Mouse (Mus musculus): ENCODE measurements around the gene Car10. TPM values are rescaled to one million over a fixed set of nuclear protein-coding genes. Genes with fewer than 3 reads are reported as not detected.

Car10 gene
- polyA plus RNA-seq, 1 experiment from 2014 or later, result 0.20 TPM

DNA sequence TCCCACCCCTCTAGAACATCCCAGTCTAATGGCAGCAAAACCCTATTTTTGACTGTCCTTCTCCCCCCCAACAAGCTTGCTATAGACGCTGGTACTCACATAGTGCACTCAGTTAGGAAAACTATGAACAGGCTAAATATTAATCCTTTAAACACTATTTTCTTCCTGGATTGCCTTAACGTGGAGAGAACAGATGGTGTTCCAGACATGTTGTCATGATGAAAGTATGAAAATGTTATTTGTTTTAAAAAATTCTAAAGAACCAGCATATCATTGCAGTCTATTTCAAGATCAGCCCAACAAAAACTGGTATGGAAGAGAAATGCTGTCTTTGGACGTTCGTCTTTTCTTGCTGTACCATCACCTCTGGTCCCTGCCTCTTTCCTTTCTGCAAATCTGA lies 368.4 kb downstream of the Car10 start:
- Histone ChIP-seq H3K9me3 (ENCODE audit: control insufficient read depth) (no peaks in the 10 kb centered on the region), H3K4me3 (ENCODE audit: low read depth, low read length) (no peak overlapping the region), H3K9ac (ENCODE audit: low read depth, low read length) (no peak overlapping the region), H3K27me3 (replicated peaks; ENCODE audit: control insufficient read depth, insufficient read depth, low read length) (no peaks in the 10 kb centered on the region), H3K27ac (ENCODE audit: low read depth, low read length) (no peak overlapping the region), H3K4me1 (replicated peaks; ENCODE audit: control insufficient read depth, insufficient read depth, low read length) (no peaks in the 10 kb centered on the region), H3K4me2 (replicated peaks; ENCODE audit: low read depth) (no peak overlapping the region), H3K36me3 (ENCODE audit: control insufficient read depth, insufficient read depth) (no peaks in the 10 kb centered on the region)
- TF ChIP-seq CTCF (IDR thresholded peaks at IDR 0.05; ENCODE audit: low read depth), result no peak
- no peak for ATAC-seq
- 66% methylated on average over 4 of the region's 4 CpGs for WGBS

DNA sequence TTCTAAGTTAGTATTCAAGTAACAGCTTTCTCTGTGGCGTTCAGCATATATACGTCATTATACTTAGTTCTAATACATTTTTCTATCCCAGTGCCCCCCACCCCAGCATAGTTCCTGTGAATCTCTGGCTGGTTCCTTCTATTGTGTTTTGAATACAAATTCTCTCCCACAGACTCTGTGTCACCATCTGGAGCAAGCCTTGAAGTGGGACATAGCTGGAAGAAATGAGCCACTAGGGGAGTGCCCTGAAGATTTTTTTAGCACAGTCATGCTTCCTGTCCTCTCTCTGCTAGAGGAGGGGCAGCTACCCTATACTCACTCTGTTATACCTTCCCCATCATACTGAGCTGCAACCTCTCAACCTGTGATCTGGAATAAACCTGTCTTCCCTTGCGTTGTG lies 369.9 kb downstream of the Car10 start:
- no peaks in the 10 kb centered on the region for H3K4me1 ChIP-seq (replicated peaks; ENCODE audit: control insufficient read depth, insufficient read depth, low read length)
- no peak for TF ChIP-seq CTCF (IDR thresholded peaks at IDR 0.05; ENCODE audit: low read depth)
- no peak overlapping the region for H3K27ac ChIP-seq (ENCODE audit: low read depth, low read length)
- H3K9ac ChIP-seq (ENCODE audit: low read depth, low read length), result no peak overlapping the region
- H3K4me3 ChIP-seq (ENCODE audit: low read depth, low read length), result no peak overlapping the region
- no peaks in the 10 kb centered on the region for H3K36me3 ChIP-seq (ENCODE audit: control insufficient read depth, insufficient read depth)
- H3K27me3 ChIP-seq (replicated peaks; ENCODE audit: control insufficient read depth, insufficient read depth, low read length), result no peaks in the 10 kb centered on the region
- no peak for ATAC-seq
- 82% methylated on average over 3 of the region's 3 CpGs for WGBS
- H3K9me3 ChIP-seq (ENCODE audit: control insufficient read depth), result no peaks in the 10 kb centered on the region
- no peak overlapping the region for H3K4me2 ChIP-seq (replicated peaks; ENCODE audit: low read depth)

DNA sequence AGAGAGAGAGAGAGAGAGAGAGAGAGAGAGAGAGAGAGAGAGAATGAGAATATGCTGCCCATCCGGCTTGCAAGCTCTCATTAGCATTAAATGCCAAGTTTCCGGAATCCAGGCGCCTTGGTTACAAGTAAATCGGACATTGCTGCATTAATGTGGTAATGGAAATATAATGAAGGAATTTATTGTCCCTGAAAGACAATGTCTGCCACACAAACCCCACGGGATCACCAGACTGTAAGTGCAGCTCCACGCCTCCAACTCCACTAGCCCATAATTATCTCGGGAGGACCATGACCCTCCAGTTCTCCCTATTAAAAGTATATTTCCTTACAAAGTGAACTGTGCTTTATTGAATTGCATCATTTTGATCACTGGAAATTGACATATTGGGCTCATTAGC lies 372.9 kb downstream of the Car10 start:
- Histone ChIP-seq H3K9me3 (ENCODE audit: control insufficient read depth) (no peaks in the 10 kb centered on the region), H3K4me3 (ENCODE audit: low read depth, low read length) (no peak overlapping the region), H3K36me3 (ENCODE audit: control insufficient read depth, insufficient read depth) (no peaks in the 10 kb centered on the region), H3K4me1 (replicated peaks; ENCODE audit: control insufficient read depth, insufficient read depth, low read length) (no peaks in the 10 kb centered on the region), H3K9ac (ENCODE audit: low read depth, low read length) (no peak overlapping the region), H3K27ac (ENCODE audit: low read depth, low read length) (no peak overlapping the region), H3K27me3 (replicated peaks; ENCODE audit: control insufficient read depth, insufficient read depth, low read length) (no peaks in the 10 kb centered on the region), H3K4me2 (replicated peaks; ENCODE audit: low read depth) (no peak overlapping the region)
- no peak for TF ChIP-seq CTCF (IDR thresholded peaks at IDR 0.05; ENCODE audit: low read depth)
- 73% methylated on average over 7 of the region's 7 CpGs for WGBS
- ATAC-seq, result no peak

DNA sequence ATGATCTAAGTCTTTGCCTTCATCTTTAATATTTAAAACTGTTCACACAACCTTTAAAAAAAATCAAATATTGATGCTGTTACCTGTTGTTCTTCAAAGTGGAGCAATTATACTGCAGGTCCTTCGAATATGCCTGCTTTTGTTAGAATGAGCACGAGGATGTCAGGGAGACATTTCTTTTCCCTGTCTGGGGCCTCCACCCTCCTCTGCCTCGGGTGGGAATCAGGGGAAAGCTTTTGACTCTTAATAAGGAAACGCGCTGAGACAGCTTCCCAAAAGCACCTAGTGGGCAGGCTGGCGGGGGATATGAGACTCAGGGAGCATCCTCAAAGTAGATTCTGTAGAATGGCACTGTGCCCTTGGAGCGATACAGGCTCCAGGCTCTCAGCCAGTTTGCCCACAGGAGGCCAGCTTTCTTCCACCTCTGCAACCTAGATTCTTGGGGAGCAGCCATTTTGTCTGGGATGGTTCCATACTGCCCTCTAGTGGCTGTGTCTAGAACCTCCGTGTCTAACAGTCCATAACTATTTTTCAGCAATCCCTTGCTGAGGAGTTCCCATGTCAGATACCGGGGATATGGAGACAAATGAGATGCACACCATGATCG lies 373.8 kb downstream of the Car10 start:
- Histone ChIP-seq H3K27me3 (replicated peaks; ENCODE audit: control insufficient read depth, insufficient read depth, low read length) (no peaks in the 10 kb centered on the region), H3K36me3 (ENCODE audit: control insufficient read depth, insufficient read depth) (no peaks in the 10 kb centered on the region), H3K9ac (ENCODE audit: low read depth, low read length) (no peak overlapping the region), H3K27ac (ENCODE audit: low read depth, low read length) (no peak overlapping the region), H3K4me1 (replicated peaks; ENCODE audit: control insufficient read depth, insufficient read depth, low read length) (no peaks in the 10 kb centered on the region), H3K4me2 (replicated peaks; ENCODE audit: low read depth) (no peak overlapping the region), H3K9me3 (ENCODE audit: control insufficient read depth) (no peaks in the 10 kb centered on the region), H3K4me3 (ENCODE audit: low read depth, low read length) (no peak overlapping the region)
- no peak for ATAC-seq
- TF ChIP-seq CTCF (IDR thresholded peaks at IDR 0.05; ENCODE audit: low read depth), result peak; percentile 91
- 45% methylated on average over 10 of the region's 10 CpGs for WGBS

DNA sequence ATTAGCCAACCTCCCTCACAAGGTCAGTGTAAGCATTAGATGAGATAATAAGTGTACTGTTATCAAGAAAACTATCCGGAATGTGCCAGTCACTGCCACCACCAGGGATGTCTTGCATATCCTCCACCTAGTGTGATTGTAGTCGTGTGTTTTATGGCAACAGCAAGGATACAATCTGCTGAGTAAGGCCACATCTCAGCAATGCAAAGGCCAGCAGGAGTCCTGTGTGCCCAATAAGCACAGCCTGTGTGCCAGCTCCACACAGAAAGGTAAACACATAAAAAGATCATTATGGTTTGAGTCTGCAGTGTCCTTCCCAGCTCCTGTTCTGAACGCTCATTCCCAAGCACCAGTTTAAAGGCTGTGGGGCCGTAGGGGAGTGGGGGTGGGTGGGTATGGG lies 386.8 kb downstream of the Car10 start:
- H3K9me3 ChIP-seq (ENCODE audit: control insufficient read depth), result no peaks in the 10 kb centered on the region
- no peak overlapping the region for H3K4me3 ChIP-seq (ENCODE audit: low read depth, low read length)
- H3K27me3 ChIP-seq (replicated peaks; ENCODE audit: control insufficient read depth, insufficient read depth, low read length), result no peaks in the 10 kb centered on the region
- H3K36me3 ChIP-seq (ENCODE audit: control insufficient read depth, insufficient read depth), result no peaks in the 10 kb centered on the region
- no peak overlapping the region for H3K27ac ChIP-seq (ENCODE audit: low read depth, low read length)
- H3K9ac ChIP-seq (ENCODE audit: low read depth, low read length), result no peak overlapping the region
- WGBS, result 53% methylated on average over 4 of the region's 4 CpGs
- H3K4me1 ChIP-seq (replicated peaks; ENCODE audit: control insufficient read depth, insufficient read depth, low read length), result no peaks in the 10 kb centered on the region
- no peak for TF ChIP-seq CTCF (IDR thresholded peaks at IDR 0.05; ENCODE audit: low read depth)
- no peak overlapping the region for H3K4me2 ChIP-seq (replicated peaks; ENCODE audit: low read depth)
- ATAC-seq, result no peak

DNA sequence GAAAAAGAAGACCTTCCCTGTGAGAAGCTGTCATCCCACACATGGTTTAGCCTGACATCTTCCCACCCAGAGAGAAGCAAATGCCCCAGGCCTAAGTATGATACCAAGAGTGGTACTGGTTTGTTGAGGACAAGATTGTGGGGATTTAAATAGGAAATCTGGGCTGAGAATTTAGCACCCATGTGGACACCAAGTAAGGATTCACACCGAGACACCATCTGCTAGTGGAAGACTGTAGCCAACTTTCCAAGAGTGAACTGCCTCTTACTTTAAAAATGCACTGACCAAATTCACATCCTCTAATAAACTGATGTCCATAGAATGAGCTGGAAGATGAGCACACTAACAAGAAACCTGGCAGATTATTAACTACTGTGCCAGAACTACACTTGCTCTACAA lies 389.2 kb downstream of the Car10 start:
- Histone ChIP-seq H3K36me3 (ENCODE audit: control insufficient read depth, insufficient read depth) (no peaks in the 10 kb centered on the region), H3K9ac (ENCODE audit: low read depth, low read length) (no peak overlapping the region), H3K27ac (ENCODE audit: low read depth, low read length) (no peak overlapping the region), H3K4me2 (replicated peaks; ENCODE audit: low read depth) (no peak overlapping the region), H3K27me3 (replicated peaks; ENCODE audit: control insufficient read depth, insufficient read depth, low read length) (no peaks in the 10 kb centered on the region), H3K9me3 (ENCODE audit: control insufficient read depth) (no peaks in the 10 kb centered on the region), H3K4me1 (replicated peaks; ENCODE audit: control insufficient read depth, insufficient read depth, low read length) (no peaks in the 10 kb centered on the region), H3K4me3 (ENCODE audit: low read depth, low read length) (no peak overlapping the region)
- WGBS, result 97% methylated on average over 1 of the region's 1 CpGs
- TF ChIP-seq CTCF (IDR thresholded peaks at IDR 0.05; ENCODE audit: low read depth), result no peak
- ATAC-seq, result no peak

All from intestine, postnatal 0 days (tissue).